ENCODE assay signal across 8 mouse cellular contexts in the genomic region with DNA sequence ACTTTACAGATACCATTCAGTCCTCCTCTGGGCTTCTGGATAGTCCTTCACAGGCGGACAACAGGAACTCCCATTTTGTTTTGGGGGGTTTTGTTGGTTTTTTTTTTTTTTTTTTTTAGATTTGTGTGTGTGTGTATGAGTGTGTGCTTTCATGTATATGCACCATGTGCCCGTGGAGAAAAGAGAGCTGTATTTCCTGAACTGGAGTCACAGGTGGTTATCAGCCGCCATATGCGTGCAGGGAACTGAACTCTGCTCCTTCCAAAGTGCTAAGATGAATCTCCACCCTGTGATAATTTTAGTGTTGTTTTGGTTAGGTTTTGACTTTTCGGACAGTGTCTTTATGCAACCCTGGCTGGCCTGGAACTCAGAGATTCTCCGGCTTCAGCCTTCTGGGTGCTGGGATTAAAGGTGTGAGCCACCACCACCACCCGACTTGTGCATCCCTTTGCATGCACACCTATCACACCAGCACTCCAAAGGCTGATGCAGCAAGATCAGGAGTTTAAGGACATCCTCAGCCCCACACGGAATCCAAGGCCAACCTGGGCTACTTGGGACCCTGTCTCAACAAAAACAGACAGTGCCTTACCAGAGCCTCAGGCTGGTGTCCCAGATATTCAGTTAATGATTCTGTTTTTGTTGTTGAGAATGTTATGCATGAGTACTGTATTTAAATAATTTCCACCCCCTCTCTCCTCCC. TPM values are rescaled to one million over a fixed set of nuclear protein-coding genes. Genes with fewer than 3 reads are reported as not detected.
DNase-seq lines count a peak whose midpoint lies in the region; ATAC-seq and TF ChIP-seq lines count a peak whose summit lies in the region.

No protein-coding gene starts in this region.

- H3K36me3 ChIP-seq in heart, embryonic 14.5 days (ENCODE audit: control insufficient read depth, insufficient read depth, low read length) = peaks cover 26% of the 10 kb centered on the region
- H3K36me3 ChIP-seq in intestine, embryonic 14.5 days (ENCODE audit: control insufficient read depth, insufficient read depth, low read length) = peaks cover 18% of the 10 kb centered on the region
- H3K36me3 ChIP-seq in midbrain, embryonic 11.5 days (ENCODE audit: control insufficient read depth, insufficient read depth, low read length) = no peaks in the 10 kb centered on the region; the same call in 1 of the 2 replicates

- H3K27ac ChIP-seq in heart, embryonic 14.5 days (replicated peaks in 1 of 2; ENCODE audit: control insufficient read depth in 1 of 2, insufficient read depth in 1 of 2, low read depth in 2 of 2, low read length in 2 of 2) = peak overlapping the region in 1 of 2 experiments; percentile 93; a peak in 2 of 4 replicates
- H3K27ac ChIP-seq in bone marrow macrophage, adult 2 months (ENCODE audit: insufficient read depth, low read depth, low read length) = peak overlapping the region; percentile 69
- no peak overlapping the region for H3K27ac ChIP-seq in intestine, embryonic 14.5 days (ENCODE audit: low read depth)
- no peak overlapping the region for H3K27ac ChIP-seq in midbrain, embryonic 11.5 days (ENCODE audit: low read depth, low read length)

- no peaks in the 10 kb centered on the region for H3K9me3 ChIP-seq in heart, embryonic 14.5 days (ENCODE audit: control insufficient read depth, low read length)
- no peaks in the 10 kb centered on the region for H3K9me3 ChIP-seq in intestine, embryonic 14.5 days (ENCODE audit: control insufficient read depth, low read length)
- H3K9me3 ChIP-seq in midbrain, embryonic 11.5 days (ENCODE audit: control insufficient read depth, low read length) = no peaks in the 10 kb centered on the region

- no peak for DNase-seq in heart, postnatal 4 days
- DNase-seq in intestine, embryonic 14.5 days (ENCODE audit: low spot score) = no peak
- no peak for DNase-seq in midbrain, embryonic 11.5 days (ENCODE audit: low spot score, missing footprints)
- DNase-seq in frontal cortex, postnatal 36 days (ENCODE audit: low spot score in 2 of 2) = no peak
- DNase-seq in gastrocnemius, adult 18-20 months (ENCODE audit: low spot score) = no peak

- peak overlapping the region; percentile 99 for H3K9ac ChIP-seq in heart, embryonic 14.5 days (ENCODE audit: low read length)
- H3K9ac ChIP-seq in intestine, embryonic 14.5 days (ENCODE audit: low read length) = peak overlapping the region; percentile 75
- peak overlapping the region; percentile 96 for H3K9ac ChIP-seq in midbrain, embryonic 11.5 days (ENCODE audit: low read length)

- peaks cover 20 to 33% of the 10 kb centered on the region in 2 experiments for H3K4me1 ChIP-seq in heart, embryonic 14.5 days (ENCODE audit: control insufficient read depth in 2 of 2, insufficient read depth in 2 of 2, low read length in 2 of 2)
- H3K4me1 ChIP-seq in bone marrow macrophage, adult 2 months (ENCODE audit: control insufficient read depth, insufficient read depth, low read length) = peaks cover 43% of the 10 kb centered on the region
- peaks cover 18% of the 10 kb centered on the region for H3K4me1 ChIP-seq in intestine, embryonic 14.5 days (replicated peaks; ENCODE audit: control insufficient read depth, insufficient read depth, low read length)
- peaks cover 16% of the 10 kb centered on the region for H3K4me1 ChIP-seq in midbrain, embryonic 11.5 days (ENCODE audit: control insufficient read depth, insufficient read depth, low read length)

- H3K27me3 ChIP-seq in heart, embryonic 14.5 days (ENCODE audit: control insufficient read depth, insufficient read depth, low read length) = no peaks in the 10 kb centered on the region
- no peaks in the 10 kb centered on the region for H3K27me3 ChIP-seq in intestine, embryonic 14.5 days (replicated peaks; ENCODE audit: control insufficient read depth, insufficient read depth, low read length)
- H3K27me3 ChIP-seq in midbrain, embryonic 11.5 days (ENCODE audit: control insufficient read depth, insufficient read depth, low read length) = no peaks in the 10 kb centered on the region

- H3K4me2 ChIP-seq in heart, embryonic 14.5 days (ENCODE audit: low read length) = peak overlapping the region; percentile 77
- H3K4me2 ChIP-seq in intestine, embryonic 14.5 days (ENCODE audit: low read length) = peak overlapping the region; percentile 95
- H3K4me2 ChIP-seq in midbrain, embryonic 11.5 days = peak overlapping the region; percentile 96

- peak overlapping the region; percentile 86 to 98 for H3K4me3 ChIP-seq in heart, embryonic 14.5 days (ENCODE audit: control insufficient read depth in 1 of 2, insufficient read depth in 1 of 2, low read depth in 1 of 2, low read length in 2 of 2)
- peak overlapping the region; percentile 79 for H3K4me3 ChIP-seq in bone marrow macrophage, adult 2 months (ENCODE audit: insufficient read depth, low read length)
- H3K4me3 ChIP-seq in intestine, embryonic 14.5 days (ENCODE audit: low read depth, low read length) = peak overlapping the region; percentile 70
- peak overlapping the region; percentile 74 for H3K4me3 ChIP-seq in midbrain, embryonic 11.5 days (ENCODE audit: low read depth, low read length)

- TF ChIP-seq POLR2A in bone marrow macrophage, adult 2 months (IDR thresholded peaks at IDR 0.05; ENCODE audit: borderline replicate concordance, low read depth, low read length) = no peak

- ATAC-seq in heart, embryonic 14.5 days (ENCODE audit: insufficient number of reproducible peaks, insufficient read depth, low FRiP score, low read depth) = no peak
- no peak for ATAC-seq in intestine, embryonic 14.5 days (replicated peaks; ENCODE audit: low FRiP score, low TSS enrichment, low read depth)
- ATAC-seq in midbrain, embryonic 11.5 days (ENCODE audit: low FRiP score) = no peak
- no peak for ATAC-seq in activated CD4-positive, CD25-positive, alpha-beta regulatory T cell, adult 4 months

- WGBS in heart, embryonic 14.5 days = 58% methylated on average over 8 of the region's 8 CpGs
- 71% methylated on average over 8 of the region's 8 CpGs for WGBS in intestine, embryonic 14.5 days
- 82% methylated on average over 8 of the region's 8 CpGs for WGBS in midbrain, embryonic 11.5 days

- no peak for TF ChIP-seq CTCF in bone marrow macrophage, adult 2 months (IDR thresholded peaks at IDR 0.05; ENCODE audit: low read depth, low read length)

RNA-seq across cellular contexts. Expression of a gene that starts 1.4 kb away (rescaled TPM):
- 1,003 and 1,015 TPM in 2 replicates for polyA plus RNA-seq in heart, embryonic 14.5 days (2014; fragmentation: Nextera tagmentation; extraction: Ambion mirVana)
- total RNA-seq in heart, postnatal 4 days (2021) = 100 to 1,000 TPM; 633 to 638 TPM
- polyA plus RNA-seq in bone marrow macrophage, adult 2 months (2012; ENCODE audit: insufficient read depth, insufficient read length, missing spikeins) = 145 and 163 TPM in 2 replicates
- polyA plus RNA-seq in intestine, embryonic 14.5 days (2014; fragmentation: Nextera tagmentation; extraction: Ambion mirVana) = 457 and 488 TPM in 2 replicates
- 411 and 422 TPM in 2 replicates for polyA plus RNA-seq in midbrain, embryonic 11.5 days (2014; fragmentation: Nextera tagmentation; extraction: Ambion mirVana)
- 100 to 1,000 TPM; 630 to 677 TPM for total RNA-seq in gastrocnemius, adult 18-20 months (2021)
- polyA plus RNA-seq in activated CD4-positive, CD25-positive, alpha-beta regulatory T cell, adult 4 months (2017; shearing (Covaris generic)) = 100 to 1,000 TPM; 318 to 321 TPM

RNA-seq across cellular contexts. Expression of a gene that starts 24.3 kb away (rescaled TPM):
- 24.7 and 27.2 TPM in 2 replicates for polyA plus RNA-seq in heart, embryonic 14.5 days (2014; fragmentation: Nextera tagmentation; extraction: Ambion mirVana)
- 10 to 100 TPM; 22.4 to 24.3 TPM for total RNA-seq in heart, postnatal 4 days (2021)
- polyA plus RNA-seq in bone marrow macrophage, adult 2 months (2012; ENCODE audit: insufficient read depth, insufficient read length, missing spikeins) = 203 and 230 TPM in 2 replicates
- polyA plus RNA-seq in intestine, embryonic 14.5 days (2014; fragmentation: Nextera tagmentation; extraction: Ambion mirVana) = 33.3 and 40.0 TPM in 2 replicates
- 28.5 and 33.4 TPM in 2 replicates for polyA plus RNA-seq in midbrain, embryonic 11.5 days (2014; fragmentation: Nextera tagmentation; extraction: Ambion mirVana)
- total RNA-seq in gastrocnemius, adult 18-20 months (2021) = 10 to 100 TPM; 16.2 to 21.1 TPM
- polyA plus RNA-seq in activated CD4-positive, CD25-positive, alpha-beta regulatory T cell, adult 4 months (2017; shearing (Covaris generic)) = 1 to 10 TPM; 5.6 to 7.5 TPM

RNA-seq across cellular contexts. Expression of a gene that starts 47.9 kb away (rescaled TPM):
- 243 and 295 TPM in 2 replicates for polyA plus RNA-seq in heart, embryonic 14.5 days (2014; fragmentation: Nextera tagmentation; extraction: Ambion mirVana)
- 10 to 100 TPM; 63.0 to 65.1 TPM for total RNA-seq in heart, postnatal 4 days (2021)
- polyA plus RNA-seq in bone marrow macrophage, adult 2 months (2012; ENCODE audit: insufficient read depth, insufficient read length, missing spikeins) = not detected in 2 replicates
- 489 and 509 TPM in 2 replicates for polyA plus RNA-seq in intestine, embryonic 14.5 days (2014; fragmentation: Nextera tagmentation; extraction: Ambion mirVana)
- 250 and 254 TPM in 2 replicates for polyA plus RNA-seq in midbrain, embryonic 11.5 days (2014; fragmentation: Nextera tagmentation; extraction: Ambion mirVana)
- total RNA-seq in gastrocnemius, adult 18-20 months (2021) = 1 to 10 TPM; 1.1 to 2.3 TPM
- not detected for polyA plus RNA-seq in activated CD4-positive, CD25-positive, alpha-beta regulatory T cell, adult 4 months (2017; shearing (Covaris generic))

RNA-seq across cellular contexts. Expression of a gene that starts 56.2 kb away (rescaled TPM):
- polyA plus RNA-seq in heart, embryonic 14.5 days (2014; fragmentation: Nextera tagmentation; extraction: Ambion mirVana) = 0.89 and 1.2 TPM in 2 replicates
- total RNA-seq in heart, postnatal 4 days (2021) = under 1 TPM; 0.60 to 0.83 TPM
- polyA plus RNA-seq in bone marrow macrophage, adult 2 months (2012; ENCODE audit: insufficient read depth, insufficient read length, missing spikeins) = 11.0 and 12.2 TPM in 2 replicates
- polyA plus RNA-seq in intestine, embryonic 14.5 days (2014; fragmentation: Nextera tagmentation; extraction: Ambion mirVana) = 1.9 and 2.5 TPM in 2 replicates
- 0.47 and 0.49 TPM in 2 replicates for polyA plus RNA-seq in midbrain, embryonic 11.5 days (2014; fragmentation: Nextera tagmentation; extraction: Ambion mirVana)
- 100 to 1,000 TPM; 129 to 189 TPM for total RNA-seq in gastrocnemius, adult 18-20 months (2021)
- 1 to 10 TPM; 9.5 to 9.7 TPM for polyA plus RNA-seq in activated CD4-positive, CD25-positive, alpha-beta regulatory T cell, adult 4 months (2017; shearing (Covaris generic))

Comparison
In these comparisons a context has a peak if more than half of its experiments do, and no peak if none do; other contexts are left out.
1. RNA of a gene that starts 47.9 kb away (polyA plus RNA-seq): 489 to 509 TPM in intestine, embryonic 14.5 days, 243 to 295 TPM in heart, embryonic 14.5 days and 250 to 254 TPM in midbrain, embryonic 11.5 days; not detected in activated CD4-positive, CD25-positive, alpha-beta regulatory T cell, adult 4 months and not detected in bone marrow macrophage, adult 2 months; every median in the first group is over 100 times any median in the second.
2. Peak in every context shown above with its lines, with median percentiles within 50 percentile points of each other: H3K4me2 ChIP-seq, H3K4me3 ChIP-seq and H3K9ac ChIP-seq.